Mouse (Mus musculus): ENCODE results near the gene Exosc5.

GRCm38 (mm10) chr7:25676085-25676781, 17.3 kb downstream of the Exosc5 start:
- no peak for TF ChIP-seq CTCF (IDR thresholded peaks at IDR 0.05; ENCODE audit: low read depth, low read length)
- TF ChIP-seq POLR2AphosphoS5 (IDR thresholded peaks at IDR 0.05; ENCODE audit: insufficient replicate concordance, low read depth, low read length): no peak
- TF ChIP-seq GATA1 (IDR thresholded peaks at IDR 0.05; ENCODE audit: borderline replicate concordance, low read length): no peak
- no peak for TF ChIP-seq GATA2 (IDR thresholded peaks at IDR 0.05; ENCODE audit: borderline replicate concordance, low read depth, low read length)

All from G1E (cell line).